Mouse (Mus musculus) lung, adult 18-20 months (tissue): ENCODE results near the gene Apoa5.
A peak's percentile ranks its signal among the peaks of the same experiment; 100 is the strongest.
"Not testable (repeated sequence)": the region's sequence is repeated elsewhere in the genome, so short reads cannot be mapped to it uniquely, and the experiment has no call there.

Source experiments
- DNase-seq, 2 experiments: peaks; one replicate each; pipeline ENCODE4 v3.0.0; 2022; ENCODE audit warnings: mixed read lengths in 2 of 2

The Apoa5 gene

DNA sequence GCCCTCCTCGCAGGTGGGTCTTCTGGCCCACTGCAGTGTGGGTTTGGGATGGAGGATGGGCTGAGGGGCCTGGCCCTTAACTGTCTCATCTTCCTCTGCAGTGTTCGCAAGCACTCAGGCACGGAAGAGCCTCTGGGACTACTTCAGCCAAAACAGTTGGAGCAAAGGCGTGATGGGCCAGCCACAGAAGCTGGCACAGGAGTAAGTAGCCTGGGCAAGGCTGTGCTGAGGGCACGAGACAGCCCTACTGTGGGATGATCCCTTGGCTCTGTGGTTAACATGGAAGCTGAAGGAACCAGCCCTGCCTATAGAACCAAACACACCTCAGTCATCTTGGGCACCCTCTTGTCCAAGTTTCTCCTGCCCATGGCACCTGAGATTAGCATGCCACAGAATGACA lies 692 bp downstream of the Apoa5 start:
- DNase-seq: no peak

DNA sequence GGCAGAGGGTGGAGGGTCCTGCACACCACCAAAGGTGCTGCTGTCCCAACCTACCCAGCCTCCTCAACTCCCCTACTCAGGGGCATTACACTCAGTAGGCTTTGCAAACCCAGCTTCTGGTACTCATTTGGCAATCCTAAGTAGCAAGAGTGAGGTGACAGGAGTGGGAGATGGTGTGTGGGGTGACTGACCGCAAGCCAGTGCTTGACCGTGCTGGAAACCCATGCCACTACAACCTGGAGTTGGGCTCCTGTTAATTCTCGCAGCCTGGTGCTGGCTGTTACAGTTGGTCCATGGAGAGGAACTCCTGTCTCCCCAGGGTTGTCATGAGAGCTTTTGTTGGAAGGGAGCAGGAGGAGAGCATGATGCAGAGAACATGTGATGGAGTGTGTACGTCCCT lies 2.3 kb downstream of the Apoa5 start:
- no peak for DNase-seq

DNA sequence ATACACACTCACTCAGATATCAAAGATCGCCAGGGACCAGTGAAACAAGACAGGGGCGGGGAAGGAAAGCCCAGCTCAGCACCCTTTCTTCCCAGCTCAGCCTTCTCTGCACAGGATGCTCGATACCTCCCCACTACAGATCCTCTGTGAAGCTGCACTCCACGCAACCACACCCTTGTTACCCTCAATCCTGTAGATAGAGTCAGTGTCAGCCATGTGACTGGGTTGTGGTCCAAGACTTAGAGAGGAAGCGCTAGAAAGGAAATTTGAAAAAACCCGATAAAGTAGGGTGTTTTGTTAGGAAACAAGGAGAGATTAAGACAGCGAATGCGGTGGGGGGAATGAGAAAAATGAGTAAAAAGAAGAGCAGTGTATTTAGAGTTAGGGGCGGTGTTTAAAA lies 3.6 kb downstream of the Apoa5 start:
- no peak for DNase-seq

DNA sequence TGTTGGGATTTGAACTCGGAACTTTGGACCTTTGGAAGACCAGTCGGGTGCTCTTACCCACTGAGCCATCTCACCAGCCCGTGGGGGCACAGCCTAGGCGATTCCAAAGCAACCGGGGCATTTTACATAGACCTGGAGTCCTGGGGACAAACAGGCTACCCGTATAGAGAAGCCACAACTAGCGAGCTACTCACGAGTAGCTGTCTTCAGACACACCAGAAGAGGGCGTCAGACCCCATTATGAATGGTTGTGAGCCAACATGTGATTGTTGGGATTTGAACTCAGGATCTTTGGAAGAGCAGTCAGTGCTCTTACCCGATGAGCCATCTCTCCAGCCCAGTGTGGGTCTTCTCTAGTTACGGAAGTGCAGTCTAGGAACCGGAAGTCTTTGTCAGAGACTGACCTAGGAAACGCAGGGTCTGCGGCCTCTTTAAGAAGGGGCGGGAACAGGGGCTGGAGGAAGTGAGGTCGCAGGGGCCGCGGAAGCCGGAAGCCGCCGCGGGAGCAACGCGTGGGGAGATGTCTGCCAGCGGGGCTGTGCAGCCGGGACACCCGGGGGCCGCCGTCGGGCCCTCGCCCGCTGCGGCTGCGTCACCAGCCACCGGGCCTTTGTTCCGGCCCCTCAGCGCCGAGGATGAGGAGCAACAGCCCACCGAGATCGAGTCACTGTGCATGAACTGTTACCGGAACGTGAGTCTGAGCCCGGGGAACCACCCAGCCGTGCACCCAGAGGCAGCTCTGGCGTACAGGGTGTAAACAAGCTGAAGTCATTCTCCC lies 4.4 kb downstream of the Apoa5 start, which contains the start of gene Zpr1:
Gene Zpr1 (plus strand): TSS at position 388 of the 778 bp plus-strand sequence.
- DNase-seq: peak; percentile 91 to 94

DNA sequence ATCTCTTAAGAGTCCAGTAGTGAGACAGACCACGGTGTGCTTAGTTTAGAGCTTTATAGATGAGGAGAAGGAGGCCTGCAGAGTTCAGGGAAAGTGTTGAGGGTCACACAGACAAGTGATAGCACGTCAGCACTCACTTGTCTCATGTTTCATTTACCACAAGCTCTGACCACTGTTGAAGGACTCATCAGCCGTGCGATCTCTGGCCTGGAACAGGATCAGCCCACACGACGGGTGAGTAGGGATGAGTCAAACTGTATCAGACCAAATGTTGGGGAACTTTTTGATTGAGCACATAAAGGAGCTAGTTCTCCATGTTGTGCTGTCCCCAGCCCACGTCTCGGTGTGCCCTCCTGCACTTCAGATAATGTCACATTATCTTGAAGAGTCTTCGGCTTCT lies 6.1 kb downstream of the Apoa5 start:
- DNase-seq: no peak

DNA sequence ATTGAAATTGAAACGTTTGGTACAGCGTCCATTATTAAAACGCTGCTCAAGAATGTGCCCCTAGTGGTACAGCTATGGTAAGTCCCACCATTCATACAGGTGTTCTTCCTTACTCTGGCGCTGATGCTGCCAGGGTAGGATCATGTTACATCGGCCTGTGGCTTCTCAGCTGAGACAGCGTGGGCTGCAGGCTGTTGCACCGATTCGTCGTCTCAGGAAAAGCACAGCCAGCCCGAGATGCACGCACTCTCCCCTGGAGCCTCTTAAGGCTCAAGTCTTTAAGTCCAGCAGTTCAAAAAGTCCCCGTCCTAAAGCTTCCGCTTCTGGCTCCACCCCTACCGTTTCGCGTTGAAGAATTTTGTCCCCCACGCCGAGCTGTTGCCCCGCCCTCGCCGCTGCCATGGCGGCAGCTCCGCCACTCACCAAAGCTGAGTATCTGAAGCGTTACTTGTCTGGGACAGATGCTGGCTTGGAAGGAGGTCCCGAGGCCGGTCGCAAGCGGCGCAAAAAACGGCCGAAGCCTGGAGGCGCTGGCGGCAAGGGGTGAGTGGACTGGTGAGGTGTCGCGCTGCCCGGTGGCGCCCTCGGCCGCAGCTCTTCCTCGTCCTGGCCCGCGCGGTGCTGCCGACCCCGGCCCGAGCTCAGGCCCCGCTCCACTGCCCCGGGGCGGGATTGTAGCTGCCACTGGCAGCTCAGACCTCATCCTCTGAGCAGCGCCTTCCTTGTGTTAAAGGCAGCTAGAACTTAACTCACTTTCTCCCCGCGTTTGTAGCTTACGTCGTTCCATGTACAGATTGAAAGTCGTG lies 14.4 kb downstream of the Apoa5 start, which contains the start of gene Bud13:
Gene Bud13 (plus strand): TSS at position 378 of the 806 bp plus-strand sequence.
- peak; percentile 94 for DNase-seq

DNA sequence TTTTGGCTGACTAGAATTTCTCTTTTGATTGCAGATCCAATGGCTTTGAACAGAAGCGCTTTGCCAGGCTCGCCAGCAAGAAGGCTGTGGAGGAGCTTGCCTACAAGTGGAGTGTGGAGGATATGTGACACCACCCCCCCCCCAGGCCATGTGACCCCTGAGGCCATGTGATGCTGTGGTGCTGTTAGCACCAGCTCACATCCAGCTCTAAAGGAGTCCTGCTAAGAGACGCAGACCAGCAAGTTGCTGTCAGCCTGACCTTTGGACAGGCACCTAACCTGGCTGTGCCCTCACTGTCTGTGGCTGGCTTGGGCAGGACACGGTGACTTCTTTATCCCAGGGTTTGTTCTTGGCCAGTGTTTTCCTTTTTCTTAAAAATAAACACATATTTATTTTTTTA lies 29.9 kb downstream of the Apoa5 start:
- DNase-seq: no peak

DNA sequence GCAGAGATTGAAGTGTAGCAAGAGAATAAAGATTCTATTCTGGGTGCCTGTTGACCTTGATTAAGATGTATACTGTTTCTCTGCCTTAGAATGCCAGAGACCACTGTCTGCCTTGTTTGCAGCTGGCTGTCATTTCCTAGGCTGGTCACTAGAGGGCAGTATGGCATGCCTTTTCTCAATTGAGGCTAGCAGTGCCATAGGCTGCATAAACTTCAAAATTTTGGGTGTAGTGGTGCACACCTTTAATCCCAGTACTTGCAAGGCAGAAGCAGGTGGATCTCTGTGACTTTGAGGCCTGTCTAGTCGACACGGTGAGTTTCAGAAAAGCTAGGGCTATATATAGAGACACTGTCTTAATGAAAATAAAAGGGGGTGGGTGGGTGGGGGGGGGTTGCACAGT lies 33.7 kb downstream of the Apoa5 start:
- DNase-seq: peak in 1 of 2 experiments; percentile 21

DNA sequence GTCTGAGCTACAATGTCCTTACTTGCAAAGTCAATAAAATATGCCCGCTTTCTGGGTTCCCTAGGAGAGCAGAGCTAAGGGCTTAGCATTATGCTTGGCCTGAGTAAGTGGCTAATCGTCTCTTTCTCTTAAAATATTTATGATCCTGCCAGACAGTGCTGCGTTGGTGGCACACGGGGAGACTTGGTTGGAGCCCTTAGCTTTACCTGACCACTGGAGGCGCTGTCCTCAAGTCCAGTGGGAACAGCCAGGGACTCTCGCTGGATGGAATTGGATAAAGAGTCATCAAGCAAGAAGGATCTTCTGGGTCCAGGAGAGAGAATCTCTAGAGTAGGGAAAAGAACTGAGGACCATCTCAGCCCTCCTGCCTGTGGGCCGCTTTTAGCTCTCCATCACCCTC lies 40.7 kb downstream of the Apoa5 start:
- no peak for DNase-seq

DNA sequence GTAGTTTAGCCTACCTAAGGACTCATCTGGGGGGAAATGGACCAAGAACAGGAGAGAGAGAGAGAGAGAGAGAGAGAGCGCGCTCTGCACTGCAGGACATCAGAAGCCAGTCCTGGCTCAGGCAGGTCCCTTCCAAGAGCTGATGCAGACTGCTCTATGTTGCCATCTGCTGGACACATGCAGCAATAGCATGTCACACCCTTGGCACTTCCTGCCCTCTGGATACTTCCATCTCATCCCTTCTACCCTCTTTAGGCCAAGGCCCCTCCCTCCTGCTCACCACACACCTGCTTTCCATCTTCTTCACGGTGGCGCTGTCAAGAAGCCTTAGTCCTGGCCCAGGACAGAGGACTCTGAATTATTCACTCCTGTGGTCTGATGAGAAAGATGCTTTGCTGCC lies 46.1 kb downstream of the Apoa5 start:
- DNase-seq: peak; percentile 48 to 60

DNA sequence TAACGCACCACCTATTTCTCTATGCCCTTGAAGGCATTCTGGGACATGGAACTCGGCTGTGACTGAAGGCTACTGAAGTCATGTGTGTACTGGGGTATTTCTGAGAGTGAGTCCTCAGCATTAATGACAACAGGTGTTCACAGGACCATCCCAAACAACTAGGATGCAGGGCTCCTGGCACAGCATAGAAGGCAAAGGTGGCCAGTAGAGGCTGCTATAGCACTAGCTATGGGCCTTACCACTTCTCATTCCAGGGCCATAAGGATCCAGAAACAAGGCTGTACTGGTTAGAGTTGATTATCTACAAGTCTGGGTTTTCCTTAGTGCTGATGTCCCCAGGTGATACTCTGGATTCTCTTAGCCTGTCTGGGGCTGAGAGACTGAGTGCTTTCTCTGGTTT lies 46.5 kb downstream of the Apoa5 start:
- no peak for DNase-seq

DNA sequence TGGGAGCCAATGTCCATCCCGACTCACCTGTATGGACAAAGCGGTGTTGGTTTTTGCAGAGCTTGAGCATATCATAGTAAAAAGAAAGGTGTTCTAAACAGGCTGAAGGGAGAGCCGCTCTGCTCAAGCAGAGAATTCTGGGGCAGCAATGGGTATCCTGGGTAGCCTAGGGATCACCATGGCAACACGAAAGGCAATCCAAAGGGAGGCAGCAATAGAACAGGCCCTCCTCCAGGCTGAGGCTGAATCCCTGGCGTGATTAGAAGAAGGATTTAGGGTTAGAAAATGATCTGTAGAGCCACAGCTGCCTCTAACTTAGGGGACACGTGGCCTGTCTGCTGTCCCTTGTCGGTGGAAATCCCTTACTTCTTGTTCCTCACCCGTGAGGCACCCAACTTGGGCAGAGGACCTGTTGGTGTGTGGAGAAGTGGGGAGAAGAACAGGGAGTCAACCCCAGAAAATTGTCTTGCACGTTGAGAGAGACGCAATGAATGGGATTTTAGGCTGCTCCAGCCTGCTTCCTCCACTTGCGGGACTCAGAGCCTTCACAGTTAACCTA lies 47.5 kb downstream of the Apoa5 start:
- DNase-seq: no peak

DNA sequence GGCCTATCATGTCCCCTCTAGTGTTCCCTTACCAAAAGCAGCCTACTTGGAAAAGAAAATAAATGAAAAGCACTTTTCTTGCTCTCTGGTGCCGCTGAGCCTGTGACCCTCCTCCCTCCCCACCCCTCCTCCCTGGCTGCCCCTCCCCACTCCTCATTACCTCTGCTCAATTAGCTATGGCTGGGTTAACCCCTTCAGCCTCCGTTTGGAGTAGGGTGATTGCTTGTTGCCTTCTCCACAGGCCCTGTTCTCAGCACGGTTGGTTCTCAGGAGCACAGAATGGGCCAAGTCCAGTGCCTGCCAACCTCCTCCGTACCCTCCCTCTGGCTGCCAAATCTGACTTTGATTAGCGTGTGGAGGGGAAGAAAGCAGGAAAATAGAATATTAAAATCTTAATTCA lies 48.0 kb downstream of the Apoa5 start:
- no peak for DNase-seq

DNA sequence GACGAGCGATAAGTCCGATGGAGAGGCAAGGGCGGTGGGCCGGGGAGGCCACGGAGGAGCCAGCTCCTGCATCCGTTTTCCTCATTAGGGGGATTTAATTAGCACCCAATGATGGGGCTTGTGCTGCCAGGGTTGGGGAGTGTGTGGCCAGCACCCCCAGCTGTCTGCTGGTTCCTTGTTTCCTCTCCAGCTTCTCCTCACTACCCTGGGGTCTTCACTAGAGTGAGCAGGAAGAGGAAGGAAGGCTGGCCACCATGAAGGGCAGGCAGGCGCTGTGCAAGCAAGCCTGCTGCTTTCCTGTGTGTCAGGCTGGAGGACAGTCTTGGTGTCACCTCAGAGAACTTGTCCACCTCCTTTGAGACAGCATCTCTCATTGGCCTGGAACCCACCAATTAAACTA lies 48.5 kb downstream of the Apoa5 start:
- DNase-seq: no peak

DNA sequence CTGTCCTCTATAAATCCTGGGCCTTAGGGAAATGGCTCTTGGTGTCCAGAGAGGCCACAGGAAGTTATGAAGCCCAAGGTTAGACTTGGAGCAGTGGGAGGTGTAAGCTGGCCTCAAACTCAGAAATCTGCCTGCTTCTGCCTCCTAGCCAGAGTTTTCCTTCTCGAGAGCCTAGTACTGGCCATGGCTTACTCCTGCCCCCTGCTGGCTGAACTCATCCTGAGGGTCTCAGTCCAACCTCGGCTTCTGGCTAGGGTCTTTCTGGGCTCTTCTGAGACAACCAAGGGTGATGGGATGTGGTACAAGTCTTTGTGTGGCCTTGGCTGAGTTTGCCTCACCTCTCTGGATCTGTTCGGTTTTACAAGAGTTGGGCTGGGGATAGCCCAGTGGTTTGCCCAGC lies 49.5 kb downstream of the Apoa5 start:
- no peak for DNase-seq

DNA sequence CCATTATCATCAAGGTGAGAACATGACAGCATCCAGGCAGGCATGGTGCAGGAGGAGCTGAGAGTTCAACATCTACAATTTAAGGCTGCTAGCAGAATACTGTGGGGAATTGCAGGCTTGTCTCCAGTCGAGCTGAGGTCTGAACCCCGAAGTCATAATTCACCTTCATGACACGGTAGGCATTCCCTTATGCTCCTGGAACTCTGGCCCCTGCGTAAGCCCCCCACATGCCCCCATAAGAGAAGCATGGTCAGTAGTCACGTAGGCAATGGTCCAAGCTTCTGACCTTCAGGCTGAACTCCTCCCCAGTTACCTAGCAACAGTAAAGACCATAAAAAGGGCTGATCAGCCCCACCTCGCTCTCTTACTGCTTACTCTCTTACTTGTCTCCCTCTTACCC lies 51.5 kb downstream of the Apoa5 start, which contains the start of gene 4931429L15Rik:
Gene 4931429L15Rik (minus strand): TSS at position 101 of the 400 bp plus-strand sequence.
- DNase-seq: not testable (repeated sequence)

DNA sequence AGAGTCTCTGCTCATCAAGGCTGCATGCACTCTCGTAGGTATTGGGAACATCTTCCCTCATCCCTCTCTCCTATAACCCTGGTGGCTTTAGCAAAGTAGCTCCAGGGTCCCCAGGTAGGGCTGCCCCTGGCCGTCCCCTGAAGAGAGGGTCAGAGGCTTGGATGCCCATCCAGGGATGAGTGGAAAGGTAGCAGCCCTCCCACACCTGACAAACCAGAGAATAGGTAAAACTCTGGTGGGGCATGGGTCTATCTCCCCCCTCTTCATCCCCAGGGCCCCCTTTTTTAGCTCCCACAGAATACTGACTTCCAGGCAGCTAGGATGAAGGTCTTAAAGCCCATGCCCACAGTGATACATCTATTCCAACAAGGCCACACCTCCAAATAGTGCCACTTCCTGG lies 52.0 kb downstream of the Apoa5 start:
- DNase-seq: no peak
